Mouse (Mus musculus) ES-Bruce4 (cell line): Measurements from ENCODE around the gene Slco1a5. TPM values are rescaled to one million over a fixed set of nuclear protein-coding genes. Genes with fewer than 3 reads are reported as not detected.

Experiments
- H3K27ac ChIP-seq: 2 replicates; pipeline ENCODE4 v1.5.1; 2012; ENCODE audit warnings: low read length, inconsistent platforms; ENCODE audit not compliant: insufficient read depth
- H3K27me3 ChIP-seq: 2 replicates; pipeline ENCODE4 v1.6.1; 2012; ENCODE audit warnings: mild to moderate bottlenecking, low read length, inconsistent platforms; ENCODE audit not compliant: control insufficient read depth, poor library complexity, insufficient read depth, severe bottlenecking
- H3K36me3 ChIP-seq: 2 replicates; pipeline ENCODE4 v1.6.1; 2012; ENCODE audit warnings: inconsistent platforms, mild to moderate bottlenecking, low read length, moderate library complexity; ENCODE audit not compliant: control insufficient read depth, poor library complexity, insufficient read depth, severe bottlenecking
- H3K4me1 ChIP-seq: one replicate; pipeline ENCODE4 v1.8.1; 2011; ENCODE audit warnings: low read length; ENCODE audit not compliant: control insufficient read depth, insufficient read depth
- H3K4me3 ChIP-seq: 2 replicates; pipeline ENCODE4 v1.5.1; 2011; ENCODE audit warnings: low read depth, mild to moderate bottlenecking, low read length
- H3K9ac ChIP-seq: 2 replicates; pipeline ENCODE4 v1.6.1; 2012; ENCODE audit warnings: low read depth, mild to moderate bottlenecking, inconsistent platforms; ENCODE audit not compliant: poor library complexity, severe bottlenecking
- H3K9me3 ChIP-seq: replicated peaks from 2 replicates; pipeline ENCODE4 v1.6.1; 2012; ENCODE audit warnings: mild to moderate bottlenecking, low read length, inconsistent platforms; ENCODE audit not compliant: control insufficient read depth, poor library complexity, insufficient read depth, severe bottlenecking
- CTCF ChIP-seq: IDR thresholded peaks from one replicate; pipeline ENCODE4 v1.8.1; 2011; ENCODE audit warnings: low read depth, low read length
- EP300 ChIP-seq: IDR thresholded peaks from 2 replicates; pipeline ENCODE4 v1.6.1; 2011; ENCODE audit warnings: low read depth, low read length; ENCODE audit not compliant: insufficient read depth
- POLR2A ChIP-seq: IDR thresholded peaks from one replicate; pipeline ENCODE4 v1.8.1; 2011; ENCODE audit warnings: low read length; ENCODE audit not compliant: insufficient read depth
- polyA plus RNA-seq: library from polyadenylated mRNA; stranded (reverse); fragments of >200 nt; gene quantifications from 2 replicates; pipeline ENCODE4 v1.2.4, GENCODE M21; 2011; ENCODE audit warnings: low read depth; ENCODE audit not compliant: missing spikeins, insufficient read depth, insufficient read length

The Slco1a5 gene
- polyA plus RNA-seq, 1 experiment: not detected

DNA sequence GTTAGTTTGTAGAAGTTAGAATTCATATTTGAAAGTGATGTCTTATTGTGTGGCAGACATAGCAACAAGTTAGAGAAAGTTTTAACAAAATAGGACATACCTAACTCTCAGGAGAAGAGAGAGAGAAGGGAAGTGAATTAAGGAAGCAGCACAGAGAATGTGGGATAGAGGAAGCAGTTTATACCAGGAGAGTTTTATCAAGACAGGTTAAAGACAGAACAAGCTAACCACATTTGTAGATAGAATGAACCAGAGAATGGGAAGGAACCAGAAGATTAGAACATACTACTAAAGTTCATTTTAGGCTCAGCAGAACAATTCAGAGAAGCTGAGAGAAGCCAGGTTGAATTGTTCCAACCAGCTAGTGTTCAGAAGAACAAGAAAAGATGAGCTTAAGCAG is 122.3 kb downstream of the Slco1a5 start:
- H3K4me3 ChIP-seq: no peak overlapping the region
- H3K27me3 ChIP-seq: no peaks in the 10 kb centered on the region
- no peaks in the 10 kb centered on the region for H3K9me3 ChIP-seq
- H3K4me1 ChIP-seq: no peaks in the 10 kb centered on the region
- no peaks in the 10 kb centered on the region for H3K36me3 ChIP-seq
- no peak overlapping the region for H3K9ac ChIP-seq
- TF ChIP-seq POLR2A (no peak), CTCF (no peak), EP300 (no peak)
- H3K27ac ChIP-seq: no peak overlapping the region

DNA sequence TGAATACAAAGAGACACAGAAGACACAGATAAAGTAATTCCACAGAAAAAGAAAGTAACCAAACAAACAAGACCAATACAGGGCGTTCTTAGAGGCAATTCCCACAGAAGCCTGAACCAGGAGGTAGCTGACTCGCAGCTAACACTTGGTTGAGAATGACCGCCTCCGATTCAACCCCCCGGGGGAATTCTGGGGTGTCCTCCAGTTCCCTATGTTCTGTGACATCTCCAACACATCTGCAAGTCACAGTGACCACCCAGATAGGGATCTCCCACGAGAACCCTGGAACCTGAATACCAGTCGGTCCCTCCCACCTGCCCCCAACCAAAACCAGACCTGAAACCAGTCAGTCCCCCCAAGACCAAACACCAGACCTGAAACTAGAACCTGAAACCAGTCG is 128.5 kb downstream of the Slco1a5 start:
- Histone ChIP-seq H3K9me3 (no peaks in the 10 kb centered on the region), H3K36me3 (no peaks in the 10 kb centered on the region), H3K27me3 (no peaks in the 10 kb centered on the region), H3K4me3 (no peak overlapping the region), H3K4me1 (no peaks in the 10 kb centered on the region), H3K9ac (no peak overlapping the region), H3K27ac (no peak overlapping the region)
- TF ChIP-seq CTCF (no peak), POLR2A (no peak), EP300 (no peak)

DNA sequence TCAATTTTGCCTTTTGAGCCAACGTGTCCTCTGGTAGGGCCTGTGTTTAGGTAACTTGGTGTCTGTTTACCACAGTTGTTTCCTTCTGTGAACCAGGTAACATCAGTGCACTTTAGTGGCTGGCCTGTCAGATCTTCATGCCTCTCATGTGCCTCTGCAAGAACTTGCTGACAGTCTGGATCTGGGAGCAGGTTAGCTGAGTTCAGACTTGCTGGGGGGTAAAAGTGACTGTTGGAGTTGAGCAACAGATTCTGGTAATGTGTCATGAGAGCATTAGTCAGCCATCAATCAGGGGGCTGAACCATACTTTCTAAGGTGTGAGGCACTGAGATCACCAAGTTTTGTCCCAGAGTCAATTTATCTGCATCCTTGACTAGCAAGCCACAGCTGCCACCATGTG is 130.8 kb downstream of the Slco1a5 start:
- Histone ChIP-seq H3K27me3 (no peaks in the 10 kb centered on the region), H3K9me3 (no peaks in the 10 kb centered on the region), H3K27ac (no peak overlapping the region), H3K36me3 (no peaks in the 10 kb centered on the region), H3K4me3 (no peak overlapping the region), H3K4me1 (no peaks in the 10 kb centered on the region), H3K9ac (no peak overlapping the region)
- TF ChIP-seq CTCF (no peak), POLR2A (no peak), EP300 (no peak)

DNA sequence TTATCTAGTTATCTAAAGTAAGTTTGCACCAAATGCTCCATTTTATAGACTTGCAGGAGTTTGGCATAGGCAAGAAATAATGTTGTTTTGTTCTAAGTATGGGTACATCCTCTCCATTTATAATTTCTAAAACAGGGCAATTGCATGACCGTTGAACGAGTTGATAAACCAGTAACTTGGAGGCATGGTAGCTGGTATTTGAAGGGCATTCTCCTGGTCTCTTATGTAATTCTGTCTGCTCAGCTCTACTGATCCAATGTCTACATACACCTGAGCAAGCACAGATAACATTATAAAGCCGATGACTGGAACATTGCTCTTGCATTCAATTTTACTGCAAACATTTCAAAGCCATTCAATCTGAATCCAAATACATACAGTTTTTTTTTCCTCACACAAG is 135.4 kb downstream of the Slco1a5 start:
- Histone ChIP-seq H3K9ac (no peak overlapping the region), H3K9me3 (no peaks in the 10 kb centered on the region), H3K4me3 (no peak overlapping the region), H3K36me3 (no peaks in the 10 kb centered on the region), H3K4me1 (no peaks in the 10 kb centered on the region), H3K27ac (no peak overlapping the region), H3K27me3 (no peaks in the 10 kb centered on the region)
- no peak for TF ChIP-seq EP300
- no peak for TF ChIP-seq CTCF
- TF ChIP-seq POLR2A: no peak

DNA sequence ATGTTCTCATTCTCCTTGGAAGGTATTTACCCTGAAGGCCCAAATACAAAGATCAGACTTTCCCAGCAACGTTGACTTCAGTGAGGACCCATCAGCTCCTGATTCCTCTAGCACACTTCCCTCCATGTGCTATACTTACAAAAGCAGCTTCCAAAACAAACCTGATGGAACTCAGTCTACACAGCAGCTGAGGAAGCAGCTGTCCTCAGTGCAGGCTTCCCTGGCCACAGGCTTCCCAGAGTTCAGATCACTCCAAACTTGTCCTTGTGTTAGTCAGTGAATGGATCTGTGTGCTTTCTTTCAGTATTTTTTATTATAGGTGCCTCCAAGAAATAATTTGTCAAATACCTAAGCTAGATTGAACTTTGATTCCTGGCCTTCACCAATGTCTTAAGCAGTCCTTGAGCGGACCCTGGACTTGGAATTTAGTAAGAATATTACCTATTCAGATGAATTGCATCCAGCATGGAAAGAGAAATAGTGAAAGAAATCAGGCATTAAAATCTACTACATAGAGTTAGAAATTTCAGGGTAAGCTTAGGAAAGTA is 136.8 kb downstream of the Slco1a5 start:
- Histone ChIP-seq H3K9ac (no peak overlapping the region), H3K27me3 (no peaks in the 10 kb centered on the region), H3K4me1 (no peaks in the 10 kb centered on the region), H3K9me3 (no peaks in the 10 kb centered on the region), H3K4me3 (no peak overlapping the region), H3K36me3 (no peaks in the 10 kb centered on the region), H3K27ac (no peak overlapping the region)
- TF ChIP-seq EP300 (no peak), CTCF (no peak), POLR2A (no peak)

Other genes with a start within 250 kb of the Slco1a5 start
- gene Slco1a6, start 114.5 kb downstream of the Slco1a5 start, polyA plus RNA-seq: not detected in 2 replicates
- gene Iapp, start 24.6 kb downstream of the Slco1a5 start, polyA plus RNA-seq: not detected in 2 replicates
- gene Pyroxd1, start 22.7 kb upstream of the Slco1a5 start, polyA plus RNA-seq: 9.9 and 11.0 TPM in 2 replicates
- gene Recql, start 64.1 kb upstream of the Slco1a5 start, polyA plus RNA-seq: 55.0 and 55.6 TPM in 2 replicates
- 61.4 and 68.0 TPM in 2 replicates for gene Golt1b, start 64.2 kb upstream of the Slco1a5 start, polyA plus RNA-seq
- gene Spx, start 90.5 kb upstream of the Slco1a5 start, polyA plus RNA-seq: 0.47 TPM in 1 of 2 replicates, not detected in the other
- not detected in 2 replicates for gene Gys2, start 150.1 kb upstream of the Slco1a5 start, polyA plus RNA-seq
- gene Ldhb, start 185.0 kb upstream of the Slco1a5 start, polyA plus RNA-seq: 661 and 669 TPM in 2 replicates
- gene Kcnj8, start 248.6 kb upstream of the Slco1a5 start, polyA plus RNA-seq: not detected in 2 replicates